Mouse (Mus musculus) ES-Bruce4 (cell line): Measurements from ENCODE around the gene Mterf1b.

Experiments used
- CTCF ChIP-seq: IDR thresholded peaks from one replicate; pipeline ENCODE4 v1.8.1; 2011; ENCODE audit warnings: low read depth, low read length
- POLR2A ChIP-seq: IDR thresholded peaks from one replicate; pipeline ENCODE4 v1.8.1; 2011; ENCODE audit warnings: low read length; ENCODE audit not compliant: insufficient read depth

DNA sequence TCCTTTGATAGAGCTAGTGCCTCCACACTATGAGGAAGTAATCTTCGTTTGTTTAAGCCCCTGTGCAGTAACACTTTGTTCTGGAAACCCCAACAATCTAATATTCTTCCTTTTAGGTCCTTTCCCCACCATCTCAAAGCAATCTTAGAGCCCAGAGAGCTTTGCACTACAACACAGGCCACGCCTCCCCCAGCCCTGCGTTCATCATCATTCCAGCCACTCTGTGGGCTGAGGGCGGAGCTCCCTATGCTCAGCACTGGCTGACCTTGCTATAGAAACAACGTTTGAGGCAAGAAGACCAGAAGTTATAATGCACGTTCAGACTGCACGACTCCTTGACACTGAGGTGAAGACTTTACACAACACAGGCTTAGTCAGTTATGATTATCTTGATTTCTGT, 29.7 kb upstream of the Mterf1b start:
- TF ChIP-seq CTCF (no peak), POLR2A (no peak)
